Mouse (Mus musculus): ENCODE measurements around the gene Slc25a17. TPM values are rescaled to one million over a fixed set of nuclear protein-coding genes. Genes with fewer than 3 reads are reported as not detected.

Slc25a17 gene
- polyA plus RNA-seq, 2 experiments: 94.6 to 124 TPM

- no peak overlapping the region for H3K4me3 ChIP-seq (replicated peaks; ENCODE audit: low read length)
- no peaks in the 10 kb centered on the region for H3K9me3 ChIP-seq (ENCODE audit: control insufficient read depth, low read length)
- no peak for ATAC-seq (ENCODE audit: low FRiP score, low read depth)
- no peaks in the 10 kb centered on the region for H3K27me3 ChIP-seq (ENCODE audit: control insufficient read depth, insufficient read depth, low read length)
- 93% methylated on average over 9 of the region's 9 CpGs for WGBS
- H3K4me2 ChIP-seq (replicated peaks; ENCODE audit: low read depth, low read length, severe bottlenecking): no peak overlapping the region
- H3K27ac ChIP-seq (replicated peaks; ENCODE audit: low read depth, low read length): no peak overlapping the region
- peaks cover 74% of the 10 kb centered on the region for H3K36me3 ChIP-seq (ENCODE audit: control insufficient read depth, insufficient read depth, low read length)
- no peak for DNase-seq (ENCODE audit: low spot score)
- no peak overlapping the region for H3K9ac ChIP-seq (ENCODE audit: low read depth, low read length, severe bottlenecking)
- no peaks in the 10 kb centered on the region for H3K4me1 ChIP-seq (ENCODE audit: control insufficient read depth, insufficient read depth, low read length)
- no peak for TF ChIP-seq POLR2A (IDR thresholded peaks at IDR 0.05; ENCODE audit: borderline replicate concordance, extremely low read depth, insufficient read depth, insufficient read length)
These were observed 41.1 kb downstream of the Slc25a17 start for GRCm38 (mm10) chr15:81319462-81319861.

- Histone ChIP-seq H3K36me3 (ENCODE audit: control insufficient read depth, insufficient read depth, low read length) (peaks cover 27% of the 10 kb centered on the region), H3K27ac (replicated peaks; ENCODE audit: low read depth, low read length) (no peak overlapping the region), H3K9ac (ENCODE audit: low read depth, low read length, severe bottlenecking) (no peak overlapping the region), H3K4me2 (replicated peaks; ENCODE audit: low read depth, low read length, severe bottlenecking) (no peak overlapping the region), H3K9me3 (ENCODE audit: control insufficient read depth, low read length) (no peaks in the 10 kb centered on the region), H3K27me3 (ENCODE audit: control insufficient read depth, insufficient read depth, low read length) (no peaks in the 10 kb centered on the region), H3K4me3 (replicated peaks; ENCODE audit: low read length) (no peak overlapping the region), H3K4me1 (ENCODE audit: control insufficient read depth, insufficient read depth, low read length) (no peaks in the 10 kb centered on the region)
- WGBS: 94% methylated on average over 3 of the region's 3 CpGs
- no peak for TF ChIP-seq POLR2A (IDR thresholded peaks at IDR 0.05; ENCODE audit: borderline replicate concordance, extremely low read depth, insufficient read depth, insufficient read length)
- no peak for DNase-seq (ENCODE audit: low spot score)
- no peak for ATAC-seq (ENCODE audit: low FRiP score, low read depth)
These were observed 46.7 kb downstream of the Slc25a17 start for GRCm38 (mm10) chr15:81313928-81314327.

GRCm38 (mm10) chr15:81311026-81311425, 49.6 kb downstream of the Slc25a17 start:
- Histone ChIP-seq H3K4me2 (replicated peaks; ENCODE audit: low read depth, low read length, severe bottlenecking) (no peak overlapping the region), H3K27ac (replicated peaks; ENCODE audit: low read depth, low read length) (no peak overlapping the region), H3K9me3 (ENCODE audit: control insufficient read depth, low read length) (no peaks in the 10 kb centered on the region), H3K4me1 (ENCODE audit: control insufficient read depth, insufficient read depth, low read length) (no peaks in the 10 kb centered on the region), H3K9ac (ENCODE audit: low read depth, low read length, severe bottlenecking) (no peak overlapping the region), H3K36me3 (ENCODE audit: control insufficient read depth, insufficient read depth, low read length) (peaks cover 2% of the 10 kb centered on the region), H3K27me3 (ENCODE audit: control insufficient read depth, insufficient read depth, low read length) (no peaks in the 10 kb centered on the region), H3K4me3 (replicated peaks; ENCODE audit: low read length) (no peak overlapping the region)
- 55% methylated on average over 6 of the region's 6 CpGs for WGBS
- no peak for ATAC-seq (ENCODE audit: low FRiP score, low read depth)
- DNase-seq (ENCODE audit: low spot score): no peak
- TF ChIP-seq POLR2A (IDR thresholded peaks at IDR 0.05; ENCODE audit: borderline replicate concordance, extremely low read depth, insufficient read depth, insufficient read length): no peak

GRCm38 (mm10) chr15:81310353-81310752, 50.3 kb downstream of the Slc25a17 start:
- Histone ChIP-seq H3K9ac (ENCODE audit: low read depth, low read length, severe bottlenecking) (no peak overlapping the region), H3K27me3 (ENCODE audit: control insufficient read depth, insufficient read depth, low read length) (no peaks in the 10 kb centered on the region), H3K9me3 (ENCODE audit: control insufficient read depth, low read length) (no peaks in the 10 kb centered on the region), H3K36me3 (ENCODE audit: control insufficient read depth, insufficient read depth, low read length) (no peaks in the 10 kb centered on the region), H3K4me3 (replicated peaks; ENCODE audit: low read length) (no peak overlapping the region), H3K4me2 (replicated peaks; ENCODE audit: low read depth, low read length, severe bottlenecking) (no peak overlapping the region), H3K27ac (replicated peaks; ENCODE audit: low read depth, low read length) (no peak overlapping the region), H3K4me1 (ENCODE audit: control insufficient read depth, insufficient read depth, low read length) (no peaks in the 10 kb centered on the region)
- no peak for TF ChIP-seq POLR2A (IDR thresholded peaks at IDR 0.05; ENCODE audit: borderline replicate concordance, extremely low read depth, insufficient read depth, insufficient read length)
- ATAC-seq (ENCODE audit: low FRiP score, low read depth) (no peak), DNase-seq (ENCODE audit: low spot score) (no peak)
- 89% methylated on average over 9 of the region's 9 CpGs for WGBS

- Histone ChIP-seq H3K27ac (replicated peaks; ENCODE audit: low read depth, low read length) (no peak overlapping the region), H3K36me3 (ENCODE audit: control insufficient read depth, insufficient read depth, low read length) (no peaks in the 10 kb centered on the region), H3K9me3 (ENCODE audit: control insufficient read depth, low read length) (no peaks in the 10 kb centered on the region), H3K27me3 (ENCODE audit: control insufficient read depth, insufficient read depth, low read length) (no peaks in the 10 kb centered on the region), H3K9ac (ENCODE audit: low read depth, low read length, severe bottlenecking) (no peak overlapping the region), H3K4me3 (replicated peaks; ENCODE audit: low read length) (no peak overlapping the region), H3K4me1 (ENCODE audit: control insufficient read depth, insufficient read depth, low read length) (no peaks in the 10 kb centered on the region), H3K4me2 (replicated peaks; ENCODE audit: low read depth, low read length, severe bottlenecking) (no peak overlapping the region)
- TF ChIP-seq POLR2A (IDR thresholded peaks at IDR 0.05; ENCODE audit: borderline replicate concordance, extremely low read depth, insufficient read depth, insufficient read length): no peak
- DNase-seq (ENCODE audit: low spot score): no peak
- WGBS: 93% methylated on average over 7 of the region's 7 CpGs
- ATAC-seq (ENCODE audit: low FRiP score, low read depth): no peak
These were observed 52.6 kb downstream of the Slc25a17 start for GRCm38 (mm10) chr15:81308038-81308437.

GRCm38 (mm10) chr15:81306501-81306900, 54.1 kb downstream of the Slc25a17 start:
- Histone ChIP-seq H3K27ac (replicated peaks; ENCODE audit: low read depth, low read length) (no peak overlapping the region), H3K4me3 (replicated peaks; ENCODE audit: low read length) (no peak overlapping the region), H3K36me3 (ENCODE audit: control insufficient read depth, insufficient read depth, low read length) (no peaks in the 10 kb centered on the region), H3K9me3 (ENCODE audit: control insufficient read depth, low read length) (no peaks in the 10 kb centered on the region), H3K9ac (ENCODE audit: low read depth, low read length, severe bottlenecking) (no peak overlapping the region), H3K4me1 (ENCODE audit: control insufficient read depth, insufficient read depth, low read length) (no peaks in the 10 kb centered on the region), H3K27me3 (ENCODE audit: control insufficient read depth, insufficient read depth, low read length) (no peaks in the 10 kb centered on the region), H3K4me2 (replicated peaks; ENCODE audit: low read depth, low read length, severe bottlenecking) (no peak overlapping the region)
- DNase-seq (ENCODE audit: low spot score) (no peak), ATAC-seq (ENCODE audit: low FRiP score, low read depth) (no peak)
- TF ChIP-seq POLR2A (IDR thresholded peaks at IDR 0.05; ENCODE audit: borderline replicate concordance, extremely low read depth, insufficient read depth, insufficient read length): no peak
- 94% methylated on average over 6 of the region's 6 CpGs for WGBS
